10 mouse cellular contexts compared by ENCODE assay signal in genomic region chr1:167066933-167067341, GRCm38 (mm10).
DNase-seq lines count a peak whose midpoint lies in the region; ATAC-seq lines count a peak whose summit lies in the region.
"Had no signal": no experiment of that assay in that cellular context is flagged by ENCODE, and none has a peak within 500 bp of the region (broad histone marks: within the 10 kb centered on the region; RNA-seq: fewer than 3 reads in every experiment).

No protein-coding gene starts in this region.

- H3K4me3 ChIP-seq in midbrain, embryonic 10.5 days = no peak overlapping the region
- no peak overlapping the region for H3K4me3 ChIP-seq in midbrain, embryonic 11.5 days (ENCODE audit: low read depth, low read length)
- H3K4me3 ChIP-seq in hindbrain, embryonic 16.5 days (ENCODE audit: low read length) = no peak overlapping the region
- H3K4me3 ChIP-seq: embryonic facial prominence, embryonic 15.5 days; limb, embryonic 15.5 days had no signal

- no peaks in the 10 kb centered on the region for H3K27me3 ChIP-seq in midbrain, embryonic 10.5 days (ENCODE audit: low read depth, poor library complexity, severe bottlenecking)
- no peaks in the 10 kb centered on the region for H3K27me3 ChIP-seq in midbrain, embryonic 11.5 days (ENCODE audit: control insufficient read depth, insufficient read depth, low read length)
- no peaks in the 10 kb centered on the region for H3K27me3 ChIP-seq in hindbrain, embryonic 16.5 days (replicated peaks; ENCODE audit: control insufficient read depth, insufficient read depth, low read length)
- H3K27me3 ChIP-seq: embryonic facial prominence, embryonic 15.5 days; limb, embryonic 15.5 days had no signal

- H3K36me3 ChIP-seq in midbrain, embryonic 10.5 days = no peaks in the 10 kb centered on the region
- H3K36me3 ChIP-seq in midbrain, embryonic 11.5 days (ENCODE audit: control insufficient read depth, insufficient read depth, low read length) = no peaks in the 10 kb centered on the region
- no peaks in the 10 kb centered on the region for H3K36me3 ChIP-seq in hindbrain, embryonic 16.5 days (ENCODE audit: control insufficient read depth, insufficient read depth, low read length)
- H3K36me3 ChIP-seq: embryonic facial prominence, embryonic 15.5 days; limb, embryonic 15.5 days had no signal

- no peak overlapping the region for H3K9ac ChIP-seq in midbrain, embryonic 11.5 days (ENCODE audit: low read length)
- H3K9ac ChIP-seq in hindbrain, embryonic 16.5 days (ENCODE audit: low read depth, low read length) = no peak overlapping the region
- H3K9ac ChIP-seq: embryonic facial prominence, embryonic 15.5 days; limb, embryonic 15.5 days had no signal

- WGBS in midbrain, embryonic 10.5 days = 69% methylated on average over 9 of the region's 9 CpGs
- WGBS in midbrain, embryonic 11.5 days = 62% methylated on average over 9 of the region's 9 CpGs
- 35% methylated on average over 9 of the region's 9 CpGs for WGBS in hindbrain, embryonic 16.5 days

- no peak; the same call in 1 of the 2 replicates for ATAC-seq in midbrain, embryonic 11.5 days (ENCODE audit: low FRiP score)
- ATAC-seq in hindbrain, embryonic 16.5 days = peak; percentile 80

- peaks cover 25% of the 10 kb centered on the region for H3K4me1 ChIP-seq in midbrain, embryonic 10.5 days
- H3K4me1 ChIP-seq in midbrain, embryonic 11.5 days (ENCODE audit: control insufficient read depth, insufficient read depth, low read length) = peaks cover 7% of the 10 kb centered on the region; the same call in 1 of the 2 replicates
- peaks cover 23% of the 10 kb centered on the region for H3K4me1 ChIP-seq in hindbrain, embryonic 16.5 days (ENCODE audit: control insufficient read depth, insufficient read depth, low read depth, low read length)
- H3K4me1 ChIP-seq: limb, embryonic 15.5 days had no signal

- no peaks in the 10 kb centered on the region for H3K9me3 ChIP-seq in midbrain, embryonic 10.5 days (replicated peaks)
- H3K9me3 ChIP-seq in midbrain, embryonic 11.5 days (ENCODE audit: control insufficient read depth, low read length) = no peaks in the 10 kb centered on the region
- no peaks in the 10 kb centered on the region for H3K9me3 ChIP-seq in hindbrain, embryonic 16.5 days (ENCODE audit: control insufficient read depth, low read length)
- H3K9me3 ChIP-seq: embryonic facial prominence, embryonic 15.5 days; limb, embryonic 15.5 days had no signal

- no peak overlapping the region for H3K4me2 ChIP-seq in midbrain, embryonic 11.5 days
- no peak overlapping the region for H3K4me2 ChIP-seq in hindbrain, embryonic 16.5 days (ENCODE audit: low read length)
- H3K4me2 ChIP-seq: embryonic facial prominence, embryonic 15.5 days; limb, embryonic 15.5 days had no signal

- 0 out of 2 replicates have a peak overlapping the region, but pooled peaks have one; percentile 9 for H3K27ac ChIP-seq in midbrain, embryonic 10.5 days (replicated peaks)
- no peak overlapping the region for H3K27ac ChIP-seq in midbrain, embryonic 11.5 days (ENCODE audit: low read depth, low read length)
- H3K27ac ChIP-seq in hindbrain, embryonic 16.5 days (ENCODE audit: low read depth, low read length) = peak overlapping the region; percentile 41; the same call in 1 of the 2 replicates
- H3K27ac ChIP-seq: embryonic facial prominence, embryonic 15.5 days; limb, embryonic 15.5 days had no signal

- no peak for DNase-seq in midbrain, embryonic 10.5 days (ENCODE audit: low spot score)
- DNase-seq in midbrain, embryonic 11.5 days (ENCODE audit: low spot score, missing footprints) = no peak
- peak; percentile 89 for DNase-seq in cerebellum, adult 9-10 months
- DNase-seq in heart, postnatal 4 days = no peak
- DNase-seq in right cerebral cortex, postnatal 4 days = no peak
- no peak for DNase-seq in ovary, postnatal 14 days (ENCODE audit: low spot score)
- DNase-seq: thymus, postnatal 14 days had no signal
